Mouse (Mus musculus) monocyte, adult 2 months (primary cell): ENCODE measurements around the gene Trip13.

Experiments
- DNase-seq, 2 experiments: peaks; one replicate each; pipeline ENCODE4 v3.0.0; 2022; ENCODE audit warnings: low spot score in 2 of 2, low read depth in 1 of 2

Gene Trip13

DNA sequence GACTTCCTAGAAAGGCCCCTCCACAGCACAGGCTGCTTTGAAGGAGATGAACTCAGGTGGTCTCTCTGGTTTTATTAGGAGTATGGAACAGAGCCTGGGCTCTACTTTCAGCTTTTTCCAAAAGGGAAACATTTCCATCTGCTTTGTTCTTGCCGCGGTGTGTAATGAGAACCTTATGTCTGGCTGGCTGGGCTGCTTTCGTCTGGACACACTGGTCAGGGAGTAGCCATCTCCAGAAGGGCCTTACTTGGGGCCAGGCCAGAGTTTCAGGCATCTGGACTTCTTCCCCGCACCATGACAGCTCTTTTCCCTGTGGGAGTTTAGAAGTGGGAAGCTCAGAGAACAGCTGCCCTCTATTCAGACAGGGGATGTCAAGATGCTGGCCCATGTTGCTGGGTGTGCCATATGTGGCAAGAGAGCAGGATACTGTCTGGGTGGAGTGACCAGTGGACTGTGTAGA is 50.1 kb downstream of the Trip13 start:
- no peak for DNase-seq

DNA sequence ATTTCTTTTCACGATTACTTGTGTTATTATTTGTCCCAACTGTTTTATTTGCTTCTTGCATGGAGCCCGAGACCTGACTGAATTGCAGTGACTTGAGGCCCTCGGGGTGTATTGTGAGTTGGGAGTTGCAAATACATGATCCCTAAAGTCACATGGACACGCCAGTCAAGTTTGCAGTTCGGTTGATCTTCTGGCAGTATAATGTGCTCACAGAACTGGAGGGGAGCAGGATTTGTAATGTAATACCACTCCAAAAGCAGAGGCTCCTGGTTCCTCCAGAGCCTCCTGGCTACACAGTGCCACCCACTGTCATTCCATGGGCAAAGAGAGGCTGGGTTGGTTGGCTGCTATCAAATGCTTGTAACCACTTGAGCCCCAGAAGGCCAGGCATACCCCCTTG is 51.0 kb downstream of the Trip13 start:
- no peak for DNase-seq

DNA sequence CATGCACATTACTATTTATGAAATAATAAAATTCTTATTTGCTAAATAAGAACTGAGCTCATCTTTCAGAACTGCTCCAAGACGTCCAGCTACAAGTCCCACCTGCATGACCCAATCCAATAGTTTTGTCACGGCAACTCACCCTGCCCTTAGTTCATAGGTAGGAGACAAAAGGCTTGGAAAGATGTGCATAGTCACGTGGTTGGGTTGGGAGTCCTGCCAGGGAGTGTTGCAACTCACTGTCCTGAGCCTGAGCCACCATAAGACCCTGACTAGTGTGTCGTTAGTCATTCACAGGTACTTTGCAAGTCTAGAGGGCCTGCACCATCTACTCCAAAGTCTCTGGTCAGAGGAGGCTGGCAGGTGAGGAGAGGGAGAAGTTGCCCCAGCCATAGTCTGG is 51.5 kb downstream of the Trip13 start:
- no peak for DNase-seq

DNA sequence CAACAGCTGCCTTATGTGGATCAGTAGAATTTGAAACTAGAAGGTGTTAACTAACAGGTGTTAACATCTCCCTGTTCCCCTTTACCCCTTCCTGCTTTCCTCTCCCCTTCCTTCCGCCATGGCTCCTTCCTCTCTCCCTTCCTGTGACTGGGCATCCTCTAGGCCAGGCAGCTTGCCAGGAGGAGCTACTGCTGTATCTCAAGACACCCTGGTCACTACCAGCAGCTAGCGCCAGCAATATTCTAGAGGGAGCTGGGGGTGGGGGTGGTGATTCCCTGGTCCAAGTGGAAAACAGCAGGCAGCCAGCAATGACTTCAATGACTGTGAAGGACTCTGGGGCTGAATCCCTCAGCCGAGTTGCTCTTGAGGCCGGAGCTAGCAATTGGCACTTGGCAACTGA is 51.9 kb downstream of the Trip13 start:
- no peak for DNase-seq

DNA sequence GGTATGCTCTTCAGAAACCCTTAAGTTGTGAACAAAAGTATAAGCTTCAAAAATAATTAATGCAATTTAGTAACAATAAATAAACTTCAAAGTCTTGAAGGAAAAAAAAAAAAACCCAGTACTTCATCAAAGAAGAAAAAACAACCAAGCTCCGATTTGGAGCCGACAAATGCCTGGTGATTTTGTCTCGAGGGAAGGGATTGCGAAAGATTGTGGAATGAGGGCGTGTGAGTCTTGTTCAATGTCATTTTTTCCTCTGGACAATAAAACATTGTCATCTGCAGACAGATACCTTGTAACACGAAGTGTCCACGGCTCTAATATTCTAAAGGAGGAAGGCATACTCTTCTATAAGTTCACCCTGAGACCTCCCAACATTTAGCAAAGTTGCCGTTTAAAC is 56.2 kb downstream of the Trip13 start:
- no peak for DNase-seq

DNA sequence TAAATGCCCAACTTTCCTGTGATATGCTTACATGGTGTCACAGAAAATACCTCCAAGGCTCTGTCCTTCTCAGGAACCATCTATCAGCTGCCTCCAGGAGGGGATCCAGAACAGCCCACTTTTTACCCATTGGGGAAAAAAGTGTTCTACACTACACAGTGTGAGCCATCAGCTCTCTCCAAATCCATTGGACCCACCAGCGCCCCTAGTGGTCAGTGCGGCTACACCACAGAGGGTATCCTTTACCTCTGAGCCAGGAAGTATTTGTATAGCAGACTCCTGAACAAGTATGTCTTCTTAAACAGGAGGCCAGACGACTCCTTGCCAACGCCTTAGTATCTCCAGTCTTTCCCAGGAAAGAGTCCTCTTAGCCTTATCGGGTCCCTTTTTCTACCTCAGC is 57.8 kb downstream of the Trip13 start:
- DNase-seq: no peak

DNA sequence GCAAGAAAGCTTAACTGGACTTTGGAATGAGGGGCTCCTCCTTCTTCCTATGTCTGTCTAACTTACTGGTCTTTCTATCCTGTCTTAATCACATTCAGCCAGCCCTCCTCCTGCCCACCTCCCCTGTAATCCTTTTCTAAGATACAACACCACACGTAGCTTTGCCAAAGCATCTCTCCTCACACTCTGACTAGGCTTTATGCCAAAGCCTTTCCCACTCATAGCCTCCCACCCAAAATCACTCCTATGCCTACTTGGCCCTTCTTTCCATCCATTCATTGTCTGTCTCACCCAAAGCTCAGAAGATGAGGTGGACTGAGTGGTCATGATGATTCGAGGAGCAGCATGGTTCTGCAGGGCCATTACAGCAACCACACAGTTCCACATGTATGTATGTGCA is 65.4 kb downstream of the Trip13 start:
- DNase-seq: no peak
